Mouse (Mus musculus) forebrain, embryonic 12.5 days (tissue): Measurements from ENCODE around the gene Akap2. TPM values are rescaled to one million over a fixed set of nuclear protein-coding genes. Genes with fewer than 3 reads are reported as not detected.
A peak's percentile ranks its signal among the peaks of the same experiment; 100 is the strongest.

Source experiments
- ATAC-seq: fragments of 200-750 bp; cut with Nextera tagmentation; 2 replicates; pipeline ENCODE4 v1.8.0; 2017; ENCODE audit warnings: moderate TSS enrichment; ENCODE audit not compliant: low FRiP score
- H3K27ac ChIP-seq: fragments of 300-500 bp; sonication (generic); 2 replicates; pipeline ENCODE4 v1.5.1; 2016; ENCODE audit warnings: mild to moderate bottlenecking
- H3K27me3 ChIP-seq: fragments of 300-500 bp; sonication (generic); 2 replicates; pipeline ENCODE4 v1.6.1; 2016; ENCODE audit warnings: mild to moderate bottlenecking
- H3K36me3 ChIP-seq: fragments of 300-500 bp; sonication (generic); replicated peaks from 2 replicates; pipeline ENCODE4 v1.6.1; 2016; ENCODE audit warnings: mild to moderate bottlenecking
- H3K4me1 ChIP-seq: fragments of 300-500 bp; sonication (generic); 2 replicates; pipeline ENCODE4 v1.6.1; 2016
- H3K4me2 ChIP-seq: fragments of 300-500 bp; sonication (generic); 2 replicates; pipeline ENCODE4 v1.6.1; 2016; ENCODE audit warnings: mild to moderate bottlenecking, moderate library complexity
- H3K4me3 ChIP-seq: fragments of 300-500 bp; sonication (generic); replicated peaks from 2 replicates; pipeline ENCODE4 v1.5.1; 2016; ENCODE audit warnings: mild to moderate bottlenecking
- H3K9ac ChIP-seq: fragments of 300-500 bp; sonication (generic); 2 replicates; pipeline ENCODE4 v1.6.1; 2016; ENCODE audit warnings: mild to moderate bottlenecking
- H3K9me3 ChIP-seq: fragments of 300-500 bp; sonication (generic); 2 replicates; pipeline ENCODE4 v1.6.1; 2016
- WGBS: fragments of 180-500 bp; shearing (Covaris S2); methylation state at CpG from one replicate; pipeline ENCODE4 v1.1.7; 2016; 5-methylcytosine and 5-hydroxymethylcytosine counted together
- polyA plus RNA-seq: library from polyadenylated mRNA; unstranded; fragments of >200 nt; fragmentation: Nextera tagmentation; extraction: Ambion mirVana; gene quantifications from 2 replicates; pipeline ENCODE4 v1.2.1, GENCODE M21; 2016

Gene Akap2
- polyA plus RNA-seq, 1 experiment from 2014 or later = 12.5 TPM

DNA sequence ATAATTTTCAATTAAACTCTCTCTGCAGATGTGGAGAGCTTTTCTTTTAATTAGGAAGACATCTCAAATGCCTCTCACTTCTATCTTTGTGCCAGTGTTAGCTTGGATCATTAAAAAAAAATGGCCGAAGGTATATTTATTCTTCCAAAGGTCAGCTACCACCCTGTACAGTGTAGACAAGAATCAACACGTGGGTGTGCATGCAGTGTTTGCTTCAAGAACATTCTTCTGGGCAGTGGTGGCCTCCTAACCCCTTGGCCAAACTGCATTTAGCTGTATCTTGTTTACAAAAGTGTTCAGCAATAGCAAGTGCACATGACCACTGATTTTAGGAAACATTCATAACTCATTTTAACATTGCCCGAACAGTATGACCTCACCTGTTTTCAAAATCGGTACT, 92.0 kb downstream of the Akap2 start:
- Histone ChIP-seq H3K36me3 (no peaks in the 10 kb centered on the region), H3K9ac (no peak overlapping the region), H3K9me3 (no peaks in the 10 kb centered on the region), H3K4me3 (no peak overlapping the region), H3K27ac (no peak overlapping the region), H3K4me2 (no peak overlapping the region), H3K27me3 (no peaks in the 10 kb centered on the region), H3K4me1 (peaks cover 6% of the 10 kb centered on the region; the same call in 1 of the 2 replicates)
- no peak for ATAC-seq
- WGBS = 90% methylated on average over 4 of the region's 4 CpGs

DNA sequence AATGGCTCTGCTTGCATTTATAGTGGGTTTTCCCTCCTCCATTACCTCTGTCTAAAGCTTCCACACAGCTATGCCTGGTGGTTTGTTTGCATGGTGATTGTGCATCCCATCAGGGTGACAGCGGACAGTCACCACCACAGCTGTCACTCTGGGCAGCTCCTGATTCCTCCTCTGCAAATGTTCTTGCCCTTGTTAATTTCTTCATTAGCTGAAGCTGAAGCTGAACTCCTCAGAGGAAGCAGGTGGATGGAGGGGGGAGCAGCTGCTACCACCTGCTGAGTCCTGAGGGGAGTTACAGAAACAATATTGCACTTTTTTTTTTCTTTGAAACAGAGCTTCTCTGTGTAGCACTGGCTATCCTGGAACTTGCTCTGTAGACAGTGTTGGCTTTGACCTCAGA, 94.6 kb downstream of the Akap2 start:
- H3K36me3 ChIP-seq = no peaks in the 10 kb centered on the region
- no peak overlapping the region for H3K27ac ChIP-seq
- no peaks in the 10 kb centered on the region for H3K9me3 ChIP-seq
- H3K4me1 ChIP-seq = peaks cover 6% of the 10 kb centered on the region; the same call in 1 of the 2 replicates
- H3K4me3 ChIP-seq = no peak overlapping the region
- no peak for ATAC-seq
- H3K9ac ChIP-seq = no peak overlapping the region
- no peak overlapping the region for H3K4me2 ChIP-seq
- 79% methylated on average over 1 of the region's 1 CpGs for WGBS
- no peaks in the 10 kb centered on the region for H3K27me3 ChIP-seq

DNA sequence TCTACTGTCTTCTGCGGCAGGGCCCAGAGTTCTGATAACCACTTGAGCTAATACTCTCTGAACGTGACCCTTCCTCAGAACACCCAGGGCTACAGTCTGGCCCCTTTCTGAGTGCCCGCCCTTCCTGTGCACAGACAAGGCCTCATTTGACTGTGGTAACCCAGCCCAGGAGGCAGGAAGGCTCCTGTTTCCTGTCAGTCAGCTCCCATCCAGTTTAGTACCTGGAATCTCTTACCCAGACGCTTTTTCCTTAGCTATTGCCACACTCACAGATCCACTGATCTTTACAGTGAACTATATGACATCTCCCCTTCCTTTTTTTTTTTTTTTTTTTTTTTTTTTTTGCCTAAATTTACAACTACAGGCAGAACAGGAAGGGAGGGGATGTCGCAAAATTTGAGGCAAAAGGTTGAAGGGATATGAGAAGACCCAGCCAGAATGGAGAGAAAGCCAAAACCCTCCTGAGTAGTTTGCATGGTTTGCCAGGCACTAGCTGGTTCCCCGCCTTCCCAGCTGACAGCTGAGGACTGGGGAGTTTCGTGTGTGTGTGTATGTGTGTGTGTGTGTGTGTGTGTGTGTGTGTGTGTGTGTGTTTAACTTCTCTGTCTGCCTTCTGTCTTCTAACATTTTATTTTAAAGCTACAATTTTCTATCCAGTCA, 95.6 kb downstream of the Akap2 start:
- no peak for ATAC-seq
- no peak overlapping the region for H3K9ac ChIP-seq
- no peaks in the 10 kb centered on the region for H3K36me3 ChIP-seq
- H3K4me2 ChIP-seq = no peak overlapping the region
- no peaks in the 10 kb centered on the region for H3K9me3 ChIP-seq
- no peak overlapping the region for H3K4me3 ChIP-seq
- 64% methylated on average over 7 of the region's 7 CpGs for WGBS
- no peaks in the 10 kb centered on the region for H3K27me3 ChIP-seq
- H3K4me1 ChIP-seq = peaks cover 6% of the 10 kb centered on the region; the same call in 1 of the 2 replicates
- H3K27ac ChIP-seq = no peak overlapping the region

DNA sequence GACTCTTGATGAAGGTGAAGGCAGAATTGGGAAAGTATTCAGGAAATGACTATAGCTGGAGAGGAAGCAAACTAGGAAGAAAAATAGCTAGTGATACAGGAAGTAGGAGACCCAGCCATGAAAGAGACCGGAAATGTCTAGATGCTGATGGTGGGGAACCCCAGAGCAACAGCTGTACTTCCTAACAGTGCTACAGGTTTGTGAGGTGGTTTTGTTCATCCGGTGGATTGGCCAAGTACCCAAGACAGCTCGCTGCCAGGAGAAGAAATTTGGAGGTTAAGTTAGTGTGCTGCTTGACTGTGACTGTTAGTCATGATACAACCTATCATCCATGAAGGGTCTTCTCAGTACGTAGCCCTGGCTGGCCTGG, 96.1 kb downstream of the Akap2 start:
- no peak for ATAC-seq
- no peak overlapping the region for H3K27ac ChIP-seq
- no peaks in the 10 kb centered on the region for H3K36me3 ChIP-seq
- no peaks in the 10 kb centered on the region for H3K9me3 ChIP-seq
- no peaks in the 10 kb centered on the region for H3K27me3 ChIP-seq
- H3K4me3 ChIP-seq = no peak overlapping the region
- WGBS = 97% methylated on average over 4 of the region's 4 CpGs
- H3K4me1 ChIP-seq = peaks cover 6% of the 10 kb centered on the region; the same call in 1 of the 2 replicates
- no peak overlapping the region for H3K4me2 ChIP-seq
- H3K9ac ChIP-seq = no peak overlapping the region

DNA sequence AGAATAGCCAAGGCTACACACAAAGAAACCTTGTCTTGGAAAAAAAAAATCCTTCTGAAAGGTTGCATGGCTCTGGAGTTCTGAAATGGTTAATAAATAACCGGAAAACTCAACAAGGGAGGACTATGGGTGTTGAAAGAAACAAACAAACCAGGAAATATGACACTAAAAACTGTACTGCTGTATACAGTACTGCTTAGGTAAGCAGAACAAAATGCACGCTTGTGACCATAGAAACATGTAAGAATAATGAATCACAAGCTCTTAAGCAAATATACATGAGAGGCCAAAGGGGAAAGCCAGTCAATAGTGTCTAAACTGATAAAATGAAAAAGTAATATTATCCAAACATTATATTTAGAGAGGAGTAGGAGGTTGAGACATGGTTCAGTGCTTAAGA, 97.9 kb downstream of the Akap2 start:
- no peak for ATAC-seq
- no peak overlapping the region for H3K4me3 ChIP-seq
- no peak overlapping the region for H3K27ac ChIP-seq
- H3K9me3 ChIP-seq = no peaks in the 10 kb centered on the region
- no peak overlapping the region for H3K4me2 ChIP-seq
- WGBS = 91% methylated on average over 2 of the region's 2 CpGs
- no peaks in the 10 kb centered on the region for H3K27me3 ChIP-seq
- H3K36me3 ChIP-seq = no peaks in the 10 kb centered on the region
- H3K4me1 ChIP-seq = peaks cover 6% of the 10 kb centered on the region; the same call in 1 of the 2 replicates
- H3K9ac ChIP-seq = no peak overlapping the region

DNA sequence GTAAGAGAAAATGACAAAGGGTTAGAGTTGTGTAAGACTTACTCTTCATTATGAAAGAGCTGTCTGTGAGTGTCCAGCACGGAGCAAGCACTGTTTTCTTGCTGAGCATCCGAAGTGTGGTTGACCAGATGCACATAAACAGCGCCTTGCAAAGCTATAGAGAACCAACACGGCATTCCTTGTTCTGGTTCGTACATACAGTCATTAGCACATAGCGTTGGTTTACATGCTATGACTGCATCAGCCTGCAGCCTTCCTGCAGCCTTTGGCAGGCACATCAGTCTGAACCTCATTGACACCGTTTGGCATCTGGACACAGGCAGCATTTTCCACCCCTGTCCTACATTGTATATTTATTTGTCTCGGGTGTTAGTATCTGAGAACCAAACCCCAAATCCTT, 98.7 kb downstream of the Akap2 start:
- no peak overlapping the region for H3K4me3 ChIP-seq
- no peak overlapping the region for H3K27ac ChIP-seq
- 89% methylated on average over 8 of the region's 8 CpGs for WGBS
- ATAC-seq = no peak
- H3K9ac ChIP-seq = no peak overlapping the region
- H3K4me2 ChIP-seq = no peak overlapping the region
- H3K27me3 ChIP-seq = no peaks in the 10 kb centered on the region
- H3K9me3 ChIP-seq = no peaks in the 10 kb centered on the region
- peaks cover 6% of the 10 kb centered on the region; the same call in 1 of the 2 replicates for H3K4me1 ChIP-seq
- no peaks in the 10 kb centered on the region for H3K36me3 ChIP-seq

DNA sequence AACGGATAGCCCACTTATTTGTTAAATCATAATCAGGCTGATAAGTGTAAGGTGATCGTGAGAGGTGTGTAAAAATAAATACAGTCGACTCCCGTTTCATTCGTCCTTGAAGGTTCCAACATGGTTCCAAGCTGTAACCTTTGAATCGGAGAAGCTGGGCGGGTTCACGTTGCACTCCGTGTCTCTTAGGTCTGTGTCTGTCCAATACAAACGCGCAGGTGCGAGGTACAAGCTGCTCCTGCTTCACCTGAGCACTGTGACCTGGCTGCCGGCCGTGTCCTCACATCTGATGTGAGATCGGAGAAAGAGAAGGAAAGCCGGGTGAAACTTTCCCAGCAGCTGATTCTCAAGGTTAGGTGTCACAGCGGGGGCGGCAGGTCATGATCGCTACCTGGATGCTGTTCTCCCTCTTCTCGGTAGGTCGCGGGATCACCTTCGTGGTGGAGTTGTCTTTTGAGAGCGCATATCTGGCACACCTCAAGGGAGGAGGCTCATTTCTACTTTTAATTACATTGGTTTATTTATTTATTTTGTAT, 103.5 kb downstream of the Akap2 start:
- peaks cover 29% of the 10 kb centered on the region for H3K4me1 ChIP-seq
- H3K27me3 ChIP-seq = no peaks in the 10 kb centered on the region
- no peak for ATAC-seq
- H3K9me3 ChIP-seq = no peaks in the 10 kb centered on the region
- H3K9ac ChIP-seq = no peak overlapping the region
- H3K4me2 ChIP-seq = no peak overlapping the region
- WGBS = 93% methylated on average over 24 of the region's 24 CpGs
- no peak overlapping the region for H3K4me3 ChIP-seq
- no peaks in the 10 kb centered on the region for H3K36me3 ChIP-seq
- no peak overlapping the region for H3K27ac ChIP-seq

DNA sequence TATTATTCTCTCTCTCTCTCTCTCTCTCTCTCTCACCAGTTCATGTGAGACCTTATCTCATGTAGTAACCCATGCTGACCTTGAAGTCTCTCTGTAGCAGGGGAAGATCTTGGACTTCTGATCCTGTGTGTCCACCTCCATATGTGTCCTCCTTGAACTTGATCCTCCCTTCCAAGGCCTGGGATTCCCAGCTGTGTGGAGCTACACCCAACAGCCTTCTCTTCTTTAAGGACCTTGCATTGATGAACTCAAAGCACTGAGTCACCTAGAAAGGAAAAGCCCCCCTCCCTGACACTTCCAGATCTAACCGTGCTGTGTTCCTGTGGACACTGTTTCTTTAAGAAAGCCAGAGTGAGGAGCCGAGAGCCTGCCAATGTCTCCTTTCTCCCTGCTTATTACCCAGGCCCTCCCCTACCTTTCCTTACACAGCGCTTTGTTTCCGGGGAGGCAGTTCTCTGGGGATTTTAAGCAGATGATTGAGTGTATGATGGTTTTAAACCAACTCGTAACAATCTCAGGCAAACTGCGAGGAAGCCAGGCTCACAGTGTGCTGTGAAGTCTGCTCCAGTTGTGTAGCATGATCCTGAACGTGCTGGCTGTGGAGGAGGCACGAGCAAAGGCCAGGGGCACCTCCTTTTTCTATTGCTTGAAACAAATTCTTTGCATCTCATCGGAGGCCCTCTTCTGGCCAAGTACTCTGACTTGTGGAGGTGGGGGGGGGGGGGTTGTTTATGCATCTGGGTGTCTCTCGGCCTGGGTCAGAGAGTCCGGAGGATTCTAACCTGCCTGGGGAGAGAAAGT, 104.3 kb downstream of the Akap2 start:
- ATAC-seq = peak; percentile 76
- WGBS = 7% methylated on average over 11 of the region's 11 CpGs
- H3K27ac ChIP-seq = peak overlapping the region; percentile 70
- H3K36me3 ChIP-seq = no peaks in the 10 kb centered on the region
- H3K4me3 ChIP-seq = 0 out of 2 replicates have a peak overlapping the region, but pooled peaks have one; percentile 7
- H3K27me3 ChIP-seq = 0 out of 2 replicates have a peak, but pooled peaks cover 3% of the 10 kb centered on the region
- H3K9ac ChIP-seq = peak overlapping the region; percentile 40
- peaks cover 29% of the 10 kb centered on the region for H3K4me1 ChIP-seq
- peak overlapping the region; percentile 35 for H3K4me2 ChIP-seq
- H3K9me3 ChIP-seq = no peaks in the 10 kb centered on the region

DNA sequence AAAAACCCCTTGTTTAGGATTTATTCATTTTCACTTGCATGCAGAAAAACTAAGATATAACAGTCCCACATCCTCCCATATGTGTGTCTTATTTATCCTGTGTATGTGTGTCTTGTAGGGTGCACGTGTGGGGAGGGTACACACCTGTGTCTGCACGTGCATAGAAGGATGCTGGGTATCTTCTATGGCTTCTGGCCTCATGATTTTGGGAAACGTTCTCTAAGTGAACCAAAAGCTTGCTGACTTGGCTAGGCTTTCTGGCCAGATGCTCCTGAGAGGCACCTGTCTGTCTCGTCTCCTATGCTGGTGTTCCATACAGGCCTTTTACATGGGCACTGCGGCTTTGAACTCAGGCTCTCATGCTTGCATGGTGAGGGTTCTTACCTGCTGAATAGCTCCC, 105.2 kb downstream of the Akap2 start:
- H3K4me3 ChIP-seq = no peak overlapping the region
- H3K27me3 ChIP-seq = 0 out of 2 replicates have a peak, but pooled peaks cover 3% of the 10 kb centered on the region
- 88% methylated on average over 5 of the region's 5 CpGs for WGBS
- no peaks in the 10 kb centered on the region for H3K9me3 ChIP-seq
- H3K4me2 ChIP-seq = no peak overlapping the region
- no peaks in the 10 kb centered on the region for H3K36me3 ChIP-seq
- no peak overlapping the region for H3K27ac ChIP-seq
- no peak overlapping the region for H3K9ac ChIP-seq
- H3K4me1 ChIP-seq = peaks cover 29% of the 10 kb centered on the region
- ATAC-seq = no peak

DNA sequence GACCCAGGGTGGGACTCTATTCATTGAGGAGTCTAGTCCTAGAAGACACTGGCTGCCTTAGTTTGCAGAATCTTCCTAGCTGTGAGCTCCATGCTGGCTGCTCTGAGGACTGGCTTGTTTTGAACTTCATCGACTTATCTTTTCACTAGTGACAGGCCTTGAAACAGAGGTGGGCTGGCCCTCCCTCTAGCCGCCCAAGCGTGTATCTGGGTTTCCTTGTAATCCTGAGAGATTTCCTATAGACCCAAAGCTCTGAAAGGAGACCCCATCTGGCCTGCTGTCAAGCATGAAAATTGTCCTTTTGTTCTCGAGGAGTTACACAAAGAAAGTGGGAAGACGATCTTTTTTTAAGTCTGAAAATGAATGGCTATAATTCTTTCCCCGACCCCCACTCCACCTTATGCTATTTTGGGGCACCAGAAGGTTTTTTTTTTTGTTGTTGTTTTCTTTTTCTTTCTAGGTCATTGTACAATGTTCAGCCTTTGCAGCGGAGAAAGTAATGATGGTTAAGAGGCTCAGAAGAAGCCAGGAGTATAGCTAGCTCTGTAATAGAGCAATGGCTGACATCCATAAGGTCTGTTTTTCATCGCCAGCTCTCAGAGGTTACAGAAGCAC, 107.3 kb downstream of the Akap2 start:
- ATAC-seq = peak; percentile 47
- Histone ChIP-seq H3K4me3 (no peak overlapping the region), H3K36me3 (no peaks in the 10 kb centered on the region), H3K27me3 (0 out of 2 replicates have a peak, but pooled peaks cover 3% of the 10 kb centered on the region), H3K9ac (no peak overlapping the region), H3K27ac (peak overlapping the region; percentile 51), H3K4me2 (peak overlapping the region; percentile 10; the same call in 1 of the 2 replicates), H3K4me1 (peaks cover 29% of the 10 kb centered on the region), H3K9me3 (no peaks in the 10 kb centered on the region)
- 8% methylated on average over 8 of the region's 8 CpGs for WGBS

DNA sequence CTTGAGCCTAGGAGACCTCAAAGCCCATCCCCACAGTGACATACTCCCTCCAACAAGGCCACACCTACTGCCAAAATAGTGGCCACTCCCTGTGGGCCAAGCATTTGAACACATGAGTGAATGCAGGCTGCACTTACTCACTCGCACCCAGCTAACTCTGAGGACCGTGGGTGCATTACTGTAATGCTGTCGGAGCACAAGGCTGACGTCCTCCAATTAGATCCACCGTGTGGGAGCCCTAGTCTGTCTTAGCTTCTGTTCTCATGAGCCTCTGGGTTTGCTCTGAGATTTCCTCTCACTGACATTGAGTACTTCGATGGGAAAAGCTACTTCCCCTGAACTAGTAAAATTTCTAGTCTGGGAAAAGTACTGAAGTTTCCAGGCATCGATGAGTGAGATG, 108.8 kb downstream of the Akap2 start:
- H3K27me3 ChIP-seq = peaks cover 9% of the 10 kb centered on the region
- no peaks in the 10 kb centered on the region for H3K36me3 ChIP-seq
- no peak overlapping the region for H3K4me2 ChIP-seq
- peaks cover 33% of the 10 kb centered on the region for H3K4me1 ChIP-seq
- H3K9me3 ChIP-seq = no peaks in the 10 kb centered on the region
- H3K4me3 ChIP-seq = no peak overlapping the region
- no peak overlapping the region for H3K27ac ChIP-seq
- no peak for ATAC-seq
- H3K9ac ChIP-seq = no peak overlapping the region
- WGBS = 92% methylated on average over 7 of the region's 7 CpGs

DNA sequence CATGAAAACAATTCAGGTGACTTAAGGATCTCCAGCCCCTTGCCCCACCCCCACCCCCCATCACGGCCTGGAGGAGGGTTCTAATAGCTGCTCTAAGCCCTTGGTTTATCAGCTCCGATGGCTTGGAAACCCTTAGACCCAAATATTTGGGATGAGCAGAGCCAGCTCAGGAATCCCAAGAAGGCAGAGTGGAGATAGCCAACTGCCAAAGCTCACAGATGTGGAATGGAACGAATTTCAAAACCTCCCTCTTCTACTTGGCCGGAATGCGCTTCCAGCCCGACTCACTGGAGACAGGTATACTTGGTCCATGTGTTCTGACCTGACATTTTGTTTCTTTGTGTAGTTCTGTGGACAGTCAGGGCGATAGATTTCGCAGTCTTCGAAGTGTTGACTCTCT, 111.7 kb downstream of the Akap2 start:
- no peak for ATAC-seq

More for the DNA sequence above, 111.7 kb downstream of the Akap2 start:
- WGBS = 78% methylated on average over 9 of the region's 9 CpGs
- Histone ChIP-seq H3K9me3 (no peaks in the 10 kb centered on the region), H3K4me2 (no peak overlapping the region), H3K4me1 (peaks cover 32% of the 10 kb centered on the region), H3K9ac (no peak overlapping the region), H3K27ac (no peak overlapping the region), H3K4me3 (no peak overlapping the region), H3K27me3 (peaks cover 13% of the 10 kb centered on the region), H3K36me3 (no peaks in the 10 kb centered on the region)
